Mouse (Mus musculus): ENCODE data around the gene Slc17a5. TPM values are rescaled to one million over a fixed set of nuclear protein-coding genes. Genes with fewer than 3 reads are reported as not detected.

The Slc17a5 gene
- total RNA-seq, 2 experiments from 2014 or later: 4.1 to 5.7 TPM

DNA sequence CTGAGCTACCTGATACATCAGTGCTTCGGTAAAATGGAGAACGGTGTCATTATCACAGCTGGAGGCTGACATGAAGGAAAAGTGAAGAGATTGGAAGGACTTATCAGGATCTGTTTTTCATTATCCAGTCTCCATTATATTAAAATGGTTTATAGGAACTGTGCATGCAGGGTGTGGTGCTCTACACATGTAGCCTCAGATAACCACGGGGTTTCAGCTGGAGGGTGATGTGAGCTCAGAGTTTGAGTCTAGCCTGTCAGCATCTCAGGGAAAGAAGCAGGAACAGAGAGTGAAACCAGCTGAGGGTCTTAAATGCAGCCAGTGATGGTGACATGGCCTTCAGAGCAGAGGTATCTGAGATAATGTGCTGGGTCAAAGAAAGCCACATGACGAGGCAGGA is 28.4 kb downstream of the Slc17a5 start:
- no peak for DNase-seq

DNA sequence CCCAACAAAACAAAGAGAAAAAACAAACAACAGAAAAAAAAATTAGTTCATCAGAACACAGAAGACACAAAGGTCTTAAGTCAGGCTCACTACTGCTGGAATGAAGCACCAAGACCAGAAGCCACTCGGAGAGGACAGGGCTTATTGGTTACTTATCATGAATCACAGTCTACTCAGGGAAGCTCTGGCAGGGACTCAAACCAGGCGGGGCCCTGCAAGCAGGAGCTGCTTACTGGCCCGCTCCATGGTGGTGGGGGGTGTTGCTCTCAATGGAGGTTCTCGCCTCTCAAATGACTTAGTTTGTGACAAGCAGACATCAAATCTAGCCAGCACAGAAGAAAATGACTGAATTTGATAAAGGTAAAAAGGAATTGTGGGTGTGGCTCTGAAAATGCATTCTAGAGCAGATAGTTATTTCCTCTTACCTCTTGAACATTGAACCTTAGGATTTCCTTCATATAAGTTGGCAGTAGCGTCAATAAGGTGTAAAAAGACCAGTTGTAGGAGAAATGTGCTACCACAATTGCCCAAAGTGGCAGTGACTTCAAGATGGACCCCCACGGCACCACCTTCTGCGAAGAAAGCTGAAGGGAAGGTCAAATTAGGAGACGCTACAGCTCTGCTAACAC is 29.1 kb downstream of the Slc17a5 start:
- DNase-seq: no peak

DNA sequence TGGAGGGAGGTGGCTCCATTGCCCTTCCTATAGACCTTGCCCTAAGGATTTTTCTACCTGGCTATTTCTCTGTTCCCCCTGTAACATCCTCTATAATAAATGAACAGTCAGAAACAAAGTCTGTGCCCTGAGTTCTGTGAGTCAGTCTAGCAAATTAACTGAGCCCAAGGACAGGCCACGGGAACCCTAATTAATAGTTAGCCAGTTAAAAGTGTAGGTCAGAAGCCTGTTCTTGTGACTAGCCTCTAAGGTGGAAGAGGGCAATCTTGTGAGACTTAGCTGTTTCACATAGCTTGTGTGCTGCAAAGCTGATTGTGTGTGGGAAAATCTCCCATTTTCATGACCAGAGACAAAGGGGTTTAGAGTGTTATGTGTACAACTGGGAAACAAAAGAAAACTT is 30.8 kb downstream of the Slc17a5 start:
- no peak for DNase-seq

DNA sequence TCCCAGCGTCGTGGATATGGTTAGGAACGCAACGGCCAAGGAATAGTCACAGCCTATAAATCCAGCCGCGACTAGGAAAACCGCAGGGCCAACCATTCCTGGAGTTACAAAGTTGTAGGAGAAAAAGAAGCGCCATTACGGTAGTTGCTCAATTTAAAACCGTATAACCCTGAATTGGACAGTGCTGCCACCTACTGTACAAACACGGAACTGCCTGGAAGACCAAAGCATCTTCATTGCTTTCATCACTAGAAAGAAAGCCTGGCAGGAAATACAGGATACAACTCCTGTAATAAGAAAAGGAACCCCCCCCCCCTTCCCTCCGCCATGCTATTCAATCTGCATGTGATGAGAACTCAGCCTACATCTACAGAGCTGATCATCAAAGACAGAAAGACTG is 34.9 kb downstream of the Slc17a5 start:
- peak; percentile 87 for DNase-seq

DNA sequence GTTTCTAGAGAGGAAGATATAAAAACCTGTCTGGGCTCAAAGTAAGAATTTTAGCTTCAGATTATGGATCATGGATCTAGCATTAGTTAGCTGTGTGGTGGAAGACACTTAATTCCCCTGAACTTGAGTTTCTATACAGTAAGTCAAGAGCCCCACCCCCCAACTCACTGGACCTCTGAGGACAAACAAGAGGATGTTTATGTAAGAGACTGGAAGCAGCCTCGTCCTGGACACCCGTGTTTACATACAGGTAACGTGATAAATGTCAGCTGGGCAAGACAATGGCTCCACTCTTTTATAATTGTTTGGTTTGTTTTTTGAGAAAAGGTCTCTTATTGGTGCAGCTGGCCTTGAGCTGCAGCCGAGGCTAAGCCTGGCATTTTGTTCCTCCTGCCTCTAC is 36.1 kb downstream of the Slc17a5 start:
- DNase-seq: no peak

DNA sequence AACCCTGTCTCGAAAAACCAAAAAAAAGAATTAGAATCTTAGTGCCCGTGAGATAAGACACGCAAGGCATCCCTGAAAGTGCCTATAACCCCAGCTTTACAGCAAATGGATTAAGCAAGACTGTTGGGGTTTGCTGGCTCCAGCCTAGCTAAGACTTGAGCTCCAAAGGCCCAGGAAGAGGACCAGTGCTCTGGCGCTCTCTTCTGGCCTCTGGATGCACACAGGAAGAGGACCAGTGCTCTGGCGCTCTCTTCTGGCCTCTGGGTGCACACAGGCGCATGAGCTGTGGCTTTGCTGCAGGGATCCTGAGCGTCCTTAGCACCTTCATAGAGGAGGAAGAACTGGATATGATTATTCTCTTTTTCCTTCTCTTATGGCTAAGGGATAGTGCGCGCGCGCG is 40.1 kb downstream of the Slc17a5 start:
- DNase-seq: no peak

DNA sequence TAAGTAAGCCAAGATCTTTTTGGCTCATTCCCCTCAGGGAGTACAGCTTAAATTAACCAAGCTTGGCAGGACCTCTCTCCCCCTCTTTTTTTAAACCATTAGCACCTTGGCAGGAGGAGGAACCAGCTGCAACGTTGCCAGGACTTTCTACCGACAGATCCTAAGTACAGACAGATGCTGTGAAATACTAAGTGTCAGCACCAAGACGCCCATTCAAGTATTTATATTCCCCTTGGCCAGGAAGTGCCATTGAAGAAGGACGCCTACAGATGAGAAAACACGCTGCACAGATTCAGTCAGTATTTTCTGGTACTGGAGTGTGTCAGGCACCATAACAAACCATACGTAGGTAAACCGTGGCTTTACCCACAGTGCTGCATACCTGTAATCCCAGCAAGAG is 40.9 kb downstream of the Slc17a5 start:
- DNase-seq: peak; percentile 53

DNA sequence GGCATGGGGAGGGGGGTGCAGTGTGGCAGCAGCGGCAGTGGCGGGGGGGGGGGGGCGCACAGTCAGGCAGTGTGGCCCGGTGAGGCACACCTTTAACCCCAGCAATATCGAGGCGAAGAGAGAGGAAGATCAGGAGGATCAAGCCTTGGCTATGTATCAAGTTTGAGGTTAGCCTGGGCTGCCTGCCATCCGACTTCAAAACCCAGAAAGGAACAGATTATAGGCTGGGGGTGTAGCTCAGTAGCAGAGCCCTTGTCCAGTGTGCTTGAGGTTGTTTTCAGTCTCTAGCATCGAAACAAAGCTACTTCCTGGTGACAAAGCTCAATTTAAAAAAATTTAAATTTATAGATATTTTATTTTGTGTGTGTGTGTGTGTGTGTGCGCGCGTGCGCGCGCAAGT is 46.1 kb downstream of the Slc17a5 start:
- no peak for DNase-seq

GRCm38 (mm10) chr9:78538421-78538820 is 49.4 kb downstream of the Slc17a5 start:
- DNase-seq: no peak

DNA sequence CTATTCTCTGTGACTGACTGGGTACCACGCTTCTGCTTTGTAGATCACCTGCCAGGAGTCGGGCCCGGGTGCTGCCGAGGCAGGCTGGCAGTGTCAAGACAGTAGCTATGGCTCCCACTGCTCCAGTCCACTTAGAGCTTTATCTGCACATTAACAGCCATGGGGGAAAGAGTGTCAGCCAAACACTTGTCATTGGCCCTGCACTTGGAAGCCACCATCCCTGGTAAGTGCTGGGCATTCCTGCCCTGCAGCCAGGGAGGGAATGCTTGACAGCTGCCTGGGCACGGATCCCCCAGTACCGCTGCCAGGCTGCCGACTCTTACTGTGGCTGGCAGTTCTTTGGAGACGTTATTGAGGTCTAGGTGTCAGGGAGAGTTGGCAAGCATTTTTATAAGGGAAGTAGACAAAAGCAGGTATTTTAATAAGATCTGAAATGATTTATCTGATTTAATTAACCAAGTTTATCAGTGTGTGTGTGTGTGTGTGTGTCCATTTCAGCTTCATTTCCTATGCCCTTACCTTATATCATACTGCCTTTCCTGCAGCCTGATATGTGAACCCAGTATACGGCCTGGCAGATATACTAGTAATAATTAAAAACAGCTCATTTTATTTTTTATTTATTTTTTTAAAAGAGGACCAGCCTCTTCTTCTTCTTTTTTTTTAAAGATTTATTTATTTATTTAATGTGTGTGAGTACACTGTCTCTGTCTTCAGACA is 50.5 kb downstream of the Slc17a5 start:
- peak; percentile 75 for DNase-seq

DNA sequence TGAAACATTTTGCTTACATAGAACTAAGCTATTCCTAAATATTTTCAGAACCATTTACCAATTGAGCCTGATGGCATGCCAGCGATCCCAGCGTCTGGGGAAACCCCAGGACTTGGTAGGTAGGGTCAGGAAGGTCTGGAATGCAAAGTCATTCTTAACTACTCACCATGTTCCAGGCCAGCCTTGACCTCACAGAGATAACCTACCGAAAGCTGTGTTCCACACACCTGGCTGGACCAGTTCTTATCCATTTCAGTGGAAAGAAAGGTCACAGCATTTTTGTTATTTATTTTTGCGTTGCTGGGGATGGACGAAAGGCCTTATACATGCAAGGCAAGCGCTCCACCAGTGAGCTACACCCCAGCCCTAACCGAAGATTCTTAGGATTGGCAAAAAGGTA is 53.2 kb downstream of the Slc17a5 start:
- DNase-seq: no peak

DNA sequence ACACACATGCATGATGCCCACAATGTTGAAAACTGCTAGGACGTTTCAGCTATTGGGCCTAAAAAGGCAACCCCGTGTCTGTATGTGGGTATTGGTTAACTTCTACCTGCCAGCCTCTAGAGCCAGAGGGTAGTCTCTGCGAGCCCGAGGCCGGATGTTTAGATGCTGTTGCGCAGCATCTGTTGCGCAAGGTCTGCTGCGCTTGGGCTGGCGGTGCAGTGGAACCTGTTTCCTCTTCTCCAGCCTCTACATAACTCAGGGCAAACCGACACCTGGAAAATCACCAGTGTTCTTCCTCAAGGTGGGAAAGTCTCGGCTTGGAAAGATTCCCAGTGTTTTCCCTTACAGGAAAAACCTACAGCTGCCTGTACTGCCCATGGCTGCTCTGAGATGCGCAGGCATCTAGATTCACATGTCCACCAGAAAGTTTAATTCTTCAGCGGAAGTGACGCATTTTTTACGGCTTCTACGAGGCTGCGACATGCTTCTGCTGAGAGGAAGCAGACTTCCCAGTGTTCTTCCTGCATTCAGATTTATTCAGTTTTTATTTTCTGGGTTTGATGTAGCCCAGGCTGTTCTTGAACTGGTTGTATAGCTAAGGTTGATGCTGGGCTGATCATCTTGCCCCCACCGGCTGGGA is 54.4 kb downstream of the Slc17a5 start:
- no peak for DNase-seq

- no peak for DNase-seq
Observed at GRCm38 (mm10) chr9:78532341-78532819, 55.5 kb downstream of the Slc17a5 start.

DNA sequence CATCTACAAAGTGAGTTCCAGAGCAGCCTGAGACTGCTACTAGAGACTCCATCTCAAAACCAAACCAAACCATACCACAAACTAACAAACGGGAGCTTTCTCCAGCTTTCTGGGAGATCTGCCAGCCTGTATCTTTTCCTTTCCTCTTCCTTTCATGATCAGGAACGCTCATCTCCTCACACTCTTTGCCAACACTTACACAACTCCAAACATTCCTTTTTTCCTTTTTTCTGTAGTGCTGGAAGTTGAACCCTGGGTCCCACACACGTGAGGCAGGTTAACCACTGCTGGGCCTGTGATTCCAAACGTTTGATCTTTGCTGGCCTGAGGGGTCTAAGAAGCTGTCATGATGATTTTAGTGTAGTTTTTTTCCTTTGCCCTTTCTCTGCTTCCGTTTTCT is 56.0 kb downstream of the Slc17a5 start:
- no peak for DNase-seq

- DNase-seq: peak; percentile 86
Observed at GRCm38 (mm10) chr9:78527767-78528381, 60.0 kb downstream of the Slc17a5 start.

DNA sequence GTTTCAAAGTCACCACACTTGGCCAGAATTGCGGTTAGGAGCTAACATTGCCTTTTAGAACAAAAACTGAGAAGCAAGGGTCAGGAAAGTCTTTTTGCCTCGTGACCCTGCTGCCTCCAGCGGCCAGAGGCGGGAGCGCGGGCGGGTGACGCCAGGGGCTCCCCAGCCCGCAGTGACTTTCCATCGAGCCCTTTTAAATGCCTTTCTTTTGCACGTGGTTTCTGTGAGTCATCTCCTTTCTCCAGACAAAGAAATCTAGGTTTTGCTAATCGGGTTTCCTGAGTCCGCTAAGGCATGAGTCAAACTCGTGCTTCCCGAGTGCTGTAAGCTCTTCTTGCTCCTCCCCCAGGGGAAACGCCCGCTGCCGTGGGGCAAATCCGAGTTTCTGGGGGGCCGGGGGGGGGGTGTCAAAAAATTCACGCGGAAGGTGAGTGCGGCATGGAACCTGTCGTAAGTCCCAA is 60.5 kb downstream of the Slc17a5 start:
- DNase-seq: peak; percentile 83

DNA sequence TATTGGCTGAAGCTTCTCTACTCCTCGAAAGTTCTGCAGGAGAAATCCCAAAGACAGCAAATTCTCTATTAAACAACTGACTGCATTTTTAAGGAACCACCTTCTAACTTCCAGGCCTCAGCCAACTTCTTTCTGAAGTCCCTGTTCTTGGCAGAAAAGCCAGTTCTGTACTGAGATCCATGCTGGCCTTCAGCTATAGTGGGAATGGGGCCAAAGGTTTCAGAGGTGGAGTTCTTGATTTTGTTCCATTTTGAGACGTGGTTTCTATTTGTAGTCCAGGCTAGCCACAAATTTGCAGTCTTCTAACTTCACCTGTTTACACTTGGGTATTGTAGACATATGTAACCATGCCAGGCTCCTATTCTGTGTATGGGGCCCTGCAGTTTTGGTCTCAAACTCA is 61.6 kb downstream of the Slc17a5 start:
- DNase-seq: no peak

GRCm38 (mm10) chr9:78525451-78526135 is 62.2 kb downstream of the Slc17a5 start:
- DNase-seq: no peak

GRCm38 (mm10) chr9:78521689-78522088 is 66.2 kb downstream of the Slc17a5 start:
- DNase-seq: no peak

GRCm38 (mm10) chr9:78520780-78521601 is 66.8 kb downstream of the Slc17a5 start:
- peak; percentile 37 for DNase-seq

DNA sequence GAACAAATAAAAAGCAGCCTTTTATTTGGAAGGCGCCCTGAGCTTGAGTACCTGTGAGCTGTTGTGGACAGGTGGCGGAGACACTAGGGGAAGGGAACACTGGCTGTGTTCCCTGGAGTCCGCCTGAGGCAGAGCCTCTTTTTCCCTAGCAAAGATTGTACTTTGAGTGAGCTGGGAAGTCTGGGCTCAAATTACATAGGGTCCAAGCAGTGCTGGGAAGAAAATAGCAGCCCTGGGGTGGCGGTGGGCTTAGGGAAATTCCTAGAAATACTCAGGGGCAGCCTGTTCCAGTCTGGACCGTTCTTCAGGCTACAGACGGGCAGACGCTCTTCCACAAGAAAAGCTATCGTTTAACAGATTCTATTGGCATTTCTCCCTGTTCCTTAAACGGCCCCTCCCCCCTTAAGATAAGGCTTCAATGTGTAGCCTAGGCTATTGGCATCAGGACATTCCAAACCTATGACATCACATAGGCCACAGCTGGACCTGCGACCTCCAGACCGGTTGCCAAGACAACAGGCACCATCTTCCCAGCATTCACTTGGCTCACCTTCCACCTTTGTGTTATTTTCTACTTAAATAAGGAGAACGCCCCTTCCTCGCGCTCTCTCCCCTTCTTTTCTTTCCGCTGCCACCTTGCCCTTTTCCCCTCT is 67.6 kb downstream of the Slc17a5 start:
- DNase-seq: no peak
